Mouse (Mus musculus): Measurements from ENCODE around the gene Col5a1.

GRCm38 (mm10) chr2:27893015-27893414, 6.8 kb downstream of the Col5a1 start:
- TF ChIP-seq CTCF (IDR thresholded peaks at IDR 0.05; ENCODE audit: control insufficient read depth, insufficient read depth, insufficient read length), result no peak
- no peak for TF ChIP-seq MYOD1 (IDR thresholded peaks at IDR 0.05; ENCODE audit: control insufficient read depth, insufficient read length, low read depth)

Data from C2C12 (cell line).